Mouse (Mus musculus) lung, postnatal 0 days (tissue): ENCODE results near the gene En2. TPM values are rescaled to one million over a fixed set of nuclear protein-coding genes. Genes with fewer than 3 reads are reported as not detected.

Source experiments
- ATAC-seq: fragments of 200-750 bp; cut with Nextera tagmentation; 2 replicates; pipeline ENCODE4 v1.8.0; 2017; ENCODE audit warnings: moderate library complexity
- DNase-seq: peaks from one replicate; pipeline ENCODE4 v3.0.0-alpha.2; 2016; ENCODE audit warnings: low spot score
- H3K27ac ChIP-seq: fragments of 300-500 bp; sonication (generic); 2 replicates; pipeline ENCODE4 v1.5.1; 2014; ENCODE audit warnings: antibody characterized with exemption, mild to moderate bottlenecking, low read length, mixed read lengths
- H3K27me3 ChIP-seq: fragments of 300-500 bp; sonication (generic); replicated peaks from 2 replicates; pipeline ENCODE4 v1.6.1; 2014; ENCODE audit warnings: low read length, mixed read lengths; ENCODE audit not compliant: insufficient read depth
- H3K36me3 ChIP-seq: fragments of 300-500 bp; sonication (generic); 2 replicates; pipeline ENCODE4 v1.6.1; 2014; ENCODE audit warnings: low read length, mixed read lengths; ENCODE audit not compliant: insufficient read depth
- H3K4me1 ChIP-seq: fragments of 300-500 bp; sonication (generic); 2 replicates; pipeline ENCODE4 v1.6.1; 2014; ENCODE audit warnings: antibody characterized with exemption, low read depth, low read length, mixed read lengths; ENCODE audit not compliant: insufficient read depth
- H3K4me2 ChIP-seq: fragments of 300-500 bp; sonication (generic); replicated peaks from 2 replicates; pipeline ENCODE4 v1.6.1; 2014; ENCODE audit warnings: low read depth, mild to moderate bottlenecking, low read length, moderate library complexity, mixed read lengths
- H3K4me3 ChIP-seq: fragments of 300-500 bp; sonication (generic); 2 replicates; pipeline ENCODE4 v1.5.1; 2014; ENCODE audit warnings: low read depth, low read length
- H3K9ac ChIP-seq: fragments of 300-500 bp; sonication (generic); replicated peaks from 2 replicates; pipeline ENCODE4 v1.6.1; 2014; ENCODE audit warnings: low read depth, mild to moderate bottlenecking
- H3K9me3 ChIP-seq: fragments of 300-500 bp; sonication (generic); 2 replicates; pipeline ENCODE4 v1.6.1; 2016; ENCODE audit warnings: low read length, mixed read lengths
- CTCF ChIP-seq: IDR thresholded peaks from 2 replicates; pipeline ENCODE4 v1.5.1; 2016; ENCODE audit warnings: antibody characterized with exemption, mild to moderate bottlenecking
- EP300 ChIP-seq: IDR thresholded peaks from 2 replicates; pipeline ENCODE4 v1.6.1; 2016; ENCODE audit warnings: antibody characterized with exemption, mild to moderate bottlenecking, control low read depth
- WGBS: fragments of 180-500 bp; shearing (Covaris S2); extraction: QIAGEN DNeasy Blood & Tissue Kit; methylation state at CpG from one replicate; pipeline ENCODE4 v1.1.7; 2014; 5-methylcytosine and 5-hydroxymethylcytosine counted together
- polyA plus RNA-seq: library from polyadenylated mRNA; unstranded; fragments of >200 nt; fragmentation: Nextera tagmentation; extraction: Ambion mirVana; gene quantifications from 2 replicates; pipeline ENCODE4 v1.2.1, GENCODE M21; 2015

Gene En2
- polyA plus RNA-seq: not detected in 2 replicates

DNA sequence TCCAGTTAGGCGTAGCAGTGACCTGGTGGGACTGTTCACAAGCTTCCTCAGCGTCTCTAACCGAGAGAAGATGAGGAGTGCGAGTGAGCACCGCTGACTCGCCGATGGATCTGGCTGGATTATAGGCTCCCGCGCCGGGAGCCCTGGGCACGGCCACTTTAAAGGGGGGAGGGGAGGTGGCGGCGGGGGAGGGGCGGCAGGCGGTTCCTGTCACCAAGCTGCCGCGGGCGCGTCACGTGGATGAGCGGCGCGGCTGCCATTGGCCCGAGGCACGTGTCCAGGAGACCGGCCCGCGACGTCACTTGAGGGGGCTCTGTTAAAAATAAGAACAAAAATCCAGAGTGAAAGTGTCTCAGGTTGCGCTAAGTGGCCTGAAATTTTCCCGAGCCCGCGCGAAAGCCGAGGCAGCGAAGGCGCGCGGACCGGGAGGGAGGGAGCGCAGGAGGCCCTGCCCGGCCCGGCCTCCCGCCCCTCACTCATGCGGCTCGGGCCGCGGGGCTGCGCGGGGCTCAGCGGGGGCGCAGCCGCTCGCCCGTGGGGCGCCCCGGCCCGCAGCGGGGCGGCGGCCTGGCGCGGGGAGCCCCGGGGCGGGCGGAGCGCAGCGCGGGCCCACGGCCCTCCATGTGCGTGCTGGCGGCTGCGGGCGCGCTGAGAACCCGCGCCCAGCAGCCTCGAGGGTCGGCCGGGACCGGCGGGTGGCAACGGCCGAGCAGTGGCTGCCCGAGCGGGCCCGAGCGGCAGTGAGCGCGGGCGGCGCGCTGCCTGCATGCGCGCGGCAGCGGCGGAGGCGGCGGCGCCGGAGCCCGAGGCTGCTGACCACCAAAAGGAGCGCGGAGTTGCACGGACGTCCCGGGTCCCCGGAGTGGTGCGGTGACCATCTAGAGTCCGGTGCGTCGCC lies at the start of gene En2:
En2 (plus strand) TSS at position 337 of the 898 bp plus-strand sequence.
- Histone ChIP-seq H3K27me3 (peaks cover 91% of the 10 kb centered on the region), H3K36me3 (no peaks in the 10 kb centered on the region), H3K4me3 (peak within 1 kb of the TSS; percentile 44), H3K4me2 (peak within 1 kb of the TSS; percentile 99), H3K4me1 (peaks cover 16% of the 10 kb centered on the region), H3K9ac (no peak within 1 kb of the TSS), H3K27ac (no peak within 1 kb of the TSS), H3K9me3 (no peaks in the 10 kb centered on the region)
- DNase-seq: no peak
- peak; percentile 52; the same call in 1 of the 2 replicates for ATAC-seq
- no peak for TF ChIP-seq EP300
- no peak for TF ChIP-seq CTCF
- under 1% methylated on average over 78 of the region's 113 CpGs for WGBS

DNA sequence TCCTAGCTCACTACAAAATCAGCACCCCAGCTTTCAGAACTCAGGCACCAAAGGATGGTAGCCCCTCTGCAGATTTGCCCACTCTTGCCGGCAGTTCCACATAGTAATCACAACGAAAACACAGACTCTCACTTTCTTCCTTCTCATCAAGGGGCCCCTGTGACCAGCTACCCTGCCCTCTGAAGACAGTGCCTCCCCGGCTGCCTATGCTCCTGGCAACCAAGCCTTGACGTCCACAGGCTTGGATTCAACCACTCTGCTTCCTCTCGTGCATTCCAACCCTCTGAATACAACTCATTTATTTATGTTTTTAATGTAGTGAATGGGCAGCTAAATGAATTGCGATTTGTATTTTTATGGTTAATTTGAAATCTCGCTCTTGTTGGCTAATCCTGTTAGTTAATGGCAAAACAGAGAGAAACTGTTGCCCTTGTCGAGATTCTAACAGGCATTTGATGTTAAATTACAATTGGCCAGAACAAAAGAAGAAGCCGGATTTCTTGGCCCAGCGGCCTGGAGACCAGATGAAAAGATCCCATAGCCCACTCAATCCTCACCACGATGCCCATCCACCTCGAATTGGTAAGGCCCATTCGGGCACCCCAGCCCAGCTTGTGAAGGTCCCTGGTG lies 48.1 kb upstream of the En2 start:
- Histone ChIP-seq H3K9ac (no peak overlapping the region), H3K4me1 (peaks cover 4% of the 10 kb centered on the region; the same call in 1 of the 2 replicates), H3K9me3 (no peaks in the 10 kb centered on the region), H3K27ac (no peak overlapping the region), H3K4me3 (no peak overlapping the region), H3K27me3 (peaks cover 42% of the 10 kb centered on the region), H3K4me2 (no peak overlapping the region), H3K36me3 (no peaks in the 10 kb centered on the region)
- ATAC-seq (no peak), DNase-seq (no peak)
- TF ChIP-seq CTCF (no peak), EP300 (no peak)
- WGBS: 9% methylated on average over 13 of the region's 13 CpGs

GRCm38 (mm10) chr5:28117882-28118530 lies 47.5 kb upstream of the En2 start:
- ATAC-seq (no peak), DNase-seq (peak; percentile 18)
- Histone ChIP-seq H3K4me1 (peaks cover 4% of the 10 kb centered on the region; the same call in 1 of the 2 replicates), H3K4me3 (peak overlapping the region; percentile 23; the same call in 1 of the 2 replicates), H3K27ac (no peak overlapping the region), H3K9ac (no peak overlapping the region), H3K27me3 (peaks cover 46% of the 10 kb centered on the region), H3K4me2 (peak overlapping the region; percentile 44), H3K36me3 (no peaks in the 10 kb centered on the region), H3K9me3 (no peaks in the 10 kb centered on the region)
- WGBS: under 1% methylated on average over 30 of the region's 30 CpGs
- no peak for TF ChIP-seq EP300
- TF ChIP-seq CTCF: no peak

DNA sequence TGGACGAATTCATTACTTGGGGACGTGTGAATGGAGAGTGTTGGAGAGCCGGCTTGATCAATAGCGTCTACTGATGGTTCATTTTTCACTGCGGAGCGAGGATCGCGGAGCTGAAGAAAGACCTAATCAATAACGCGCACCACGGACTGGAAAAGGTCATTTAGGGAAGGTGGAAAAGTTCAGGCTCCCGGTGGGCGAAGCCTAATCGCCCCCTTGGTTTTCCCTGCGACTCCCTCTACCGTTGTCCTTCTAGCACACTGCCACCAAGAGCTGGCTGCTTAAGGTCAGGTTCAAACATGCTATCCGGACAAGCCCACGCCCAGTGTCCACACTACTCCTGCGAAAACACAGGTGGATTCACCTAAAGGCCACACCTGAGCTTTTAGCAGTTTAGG lies 47.0 kb upstream of the En2 start:
- TF ChIP-seq EP300: no peak
- TF ChIP-seq CTCF: no peak
- Histone ChIP-seq H3K36me3 (no peaks in the 10 kb centered on the region), H3K27ac (no peak overlapping the region), H3K4me3 (peak overlapping the region; percentile 23; the same call in 1 of the 2 replicates), H3K4me1 (peaks cover 4% of the 10 kb centered on the region; the same call in 1 of the 2 replicates), H3K27me3 (peaks cover 50% of the 10 kb centered on the region), H3K9me3 (no peaks in the 10 kb centered on the region), H3K9ac (no peak overlapping the region), H3K4me2 (peak overlapping the region; percentile 44)
- DNase-seq (no peak), ATAC-seq (no peak)
- WGBS: under 1% methylated on average over 17 of the region's 19 CpGs

GRCm38 (mm10) chr5:28119576-28119975 lies 45.9 kb upstream of the En2 start:
- H3K27me3 ChIP-seq: peaks cover 60% of the 10 kb centered on the region
- no peaks in the 10 kb centered on the region for H3K36me3 ChIP-seq
- 28% methylated on average over 3 of the region's 3 CpGs for WGBS
- no peak overlapping the region for H3K4me3 ChIP-seq
- no peak for DNase-seq
- H3K4me2 ChIP-seq: no peak overlapping the region
- no peaks in the 10 kb centered on the region for H3K9me3 ChIP-seq
- no peak for ATAC-seq
- no peak overlapping the region for H3K27ac ChIP-seq
- H3K4me1 ChIP-seq: peaks cover 4% of the 10 kb centered on the region; the same call in 1 of the 2 replicates
- TF ChIP-seq CTCF: no peak
- TF ChIP-seq EP300: no peak
- no peak overlapping the region for H3K9ac ChIP-seq
